Mouse (Mus musculus): Measurements from ENCODE around the gene Csf2rb. TPM values are rescaled to one million over a fixed set of nuclear protein-coding genes. Genes with fewer than 3 reads are reported as not detected.
A peak's percentile ranks its signal among the peaks of the same experiment; 100 is the strongest.
"Not testable (repeated sequence)": the region's sequence is repeated elsewhere in the genome, so short reads cannot be mapped to it uniquely, and the experiment has no call there.

Gene Csf2rb
- polyA plus RNA-seq, 1 experiment from 2014 or later, result 1.5 TPM

DNA sequence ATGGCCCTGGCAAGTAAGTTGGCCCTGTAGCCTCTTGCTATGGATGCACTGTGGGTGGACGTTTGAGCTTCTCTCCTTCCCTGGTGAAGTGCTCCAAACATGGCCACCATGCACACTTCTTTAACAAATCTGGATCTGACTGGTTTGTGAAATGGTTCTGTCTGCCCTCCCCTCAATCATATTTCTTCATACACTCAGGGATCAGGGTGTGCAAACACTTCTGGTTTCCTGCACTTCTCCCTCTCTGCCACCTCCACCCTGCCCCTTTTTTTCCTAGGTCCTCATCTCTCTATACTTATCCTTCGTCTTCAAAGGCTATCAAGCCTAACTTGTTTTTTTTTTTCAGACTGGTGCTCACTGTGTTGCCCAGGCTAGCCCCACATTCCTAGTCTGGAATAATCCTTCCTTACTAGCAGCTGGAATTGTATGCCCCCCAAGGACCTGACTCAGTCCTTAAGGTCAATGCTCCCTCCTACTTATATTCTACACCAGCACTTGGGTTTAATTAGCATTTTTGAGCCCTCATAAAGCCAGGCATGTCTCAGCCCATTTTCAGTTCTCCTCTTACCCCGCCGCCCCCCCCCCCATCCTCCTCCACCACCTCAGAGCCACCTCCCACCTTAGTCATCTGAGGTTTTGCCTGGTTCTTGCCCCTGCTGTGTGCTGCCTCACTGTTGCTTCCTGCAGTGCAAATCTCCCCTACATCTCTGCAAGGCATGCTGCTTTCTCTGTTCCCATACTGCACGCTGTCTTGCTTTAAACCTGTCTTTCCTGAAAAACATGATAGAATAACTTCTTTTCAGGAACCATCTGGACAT, 6.2 kb downstream of the Csf2rb start:
- no peaks in the 10 kb centered on the region for H3K36me3 ChIP-seq
- 75% methylated on average over 5 of the region's 5 CpGs for WGBS
- no peak for DNase-seq (ENCODE audit: low spot score)

DNA sequence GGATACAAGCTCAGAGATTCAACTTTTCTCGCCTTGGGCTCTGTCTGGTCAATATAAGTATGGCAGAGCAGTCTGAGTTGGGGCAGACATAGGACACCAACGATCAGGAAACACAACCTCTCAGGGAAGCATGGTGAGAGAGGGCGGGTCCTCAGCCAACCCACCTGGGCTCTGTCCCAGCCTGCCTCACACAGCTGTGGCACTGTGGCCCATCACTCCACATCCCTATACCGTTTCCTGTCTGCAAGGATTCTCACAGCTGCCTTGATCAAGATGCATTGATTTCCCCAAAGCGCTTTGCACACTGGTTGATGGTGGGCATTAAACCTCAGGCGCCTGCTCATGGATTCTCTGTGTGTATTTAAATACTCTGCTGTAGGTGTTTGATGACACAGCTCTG, 7.4 kb downstream of the Csf2rb start:
- Histone ChIP-seq H3K27ac (no peak overlapping the region), H3K9me3 (replicated peaks) (no peaks in the 10 kb centered on the region), H3K4me3 (no peak overlapping the region), H3K4me1 (0 out of 2 replicates have a peak, but pooled peaks cover 4% of the 10 kb centered on the region), H3K36me3 (no peaks in the 10 kb centered on the region), H3K27me3 (ENCODE audit: low read depth, poor library complexity, severe bottlenecking) (no peaks in the 10 kb centered on the region)
- WGBS, result 72% methylated on average over 6 of the region's 6 CpGs
- no peak for DNase-seq (ENCODE audit: low spot score)

More for the DNA sequence above, 6.2 kb downstream of the Csf2rb start:
- Histone ChIP-seq H3K27me3 (ENCODE audit: low read depth, poor library complexity, severe bottlenecking) (no peaks in the 10 kb centered on the region), H3K4me1 (0 out of 2 replicates have a peak, but pooled peaks cover 4% of the 10 kb centered on the region), H3K9me3 (replicated peaks) (no peaks in the 10 kb centered on the region), H3K4me3 (no peak overlapping the region), H3K27ac (no peak overlapping the region)

DNA sequence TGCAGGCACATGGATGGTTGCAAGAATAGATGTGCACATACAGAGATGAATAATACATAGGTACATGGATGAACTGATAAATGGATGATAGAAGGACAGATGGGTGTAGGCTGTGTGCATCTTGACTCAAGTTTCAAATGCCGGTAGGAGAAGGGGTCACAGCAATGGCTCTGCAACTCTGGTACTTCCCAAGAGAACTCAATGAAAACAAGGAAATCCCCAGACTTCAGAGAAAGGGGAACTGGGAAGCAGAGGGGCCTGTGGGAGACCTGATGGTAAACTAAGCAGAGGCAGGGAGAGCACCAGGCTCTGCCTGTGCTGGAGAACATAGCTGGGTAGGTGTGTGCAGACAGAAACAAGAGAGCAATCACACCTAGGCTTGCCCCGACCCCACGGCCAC, 8.8 kb downstream of the Csf2rb start:
- Histone ChIP-seq H3K4me1 (0 out of 2 replicates have a peak, but pooled peaks cover 4% of the 10 kb centered on the region), H3K9me3 (replicated peaks) (no peaks in the 10 kb centered on the region), H3K27ac (no peak overlapping the region), H3K36me3 (no peaks in the 10 kb centered on the region), H3K27me3 (ENCODE audit: low read depth, poor library complexity, severe bottlenecking) (no peaks in the 10 kb centered on the region), H3K4me3 (no peak overlapping the region)
- 85% methylated on average over 3 of the region's 3 CpGs for WGBS
- DNase-seq (ENCODE audit: low spot score), result no peak

DNA sequence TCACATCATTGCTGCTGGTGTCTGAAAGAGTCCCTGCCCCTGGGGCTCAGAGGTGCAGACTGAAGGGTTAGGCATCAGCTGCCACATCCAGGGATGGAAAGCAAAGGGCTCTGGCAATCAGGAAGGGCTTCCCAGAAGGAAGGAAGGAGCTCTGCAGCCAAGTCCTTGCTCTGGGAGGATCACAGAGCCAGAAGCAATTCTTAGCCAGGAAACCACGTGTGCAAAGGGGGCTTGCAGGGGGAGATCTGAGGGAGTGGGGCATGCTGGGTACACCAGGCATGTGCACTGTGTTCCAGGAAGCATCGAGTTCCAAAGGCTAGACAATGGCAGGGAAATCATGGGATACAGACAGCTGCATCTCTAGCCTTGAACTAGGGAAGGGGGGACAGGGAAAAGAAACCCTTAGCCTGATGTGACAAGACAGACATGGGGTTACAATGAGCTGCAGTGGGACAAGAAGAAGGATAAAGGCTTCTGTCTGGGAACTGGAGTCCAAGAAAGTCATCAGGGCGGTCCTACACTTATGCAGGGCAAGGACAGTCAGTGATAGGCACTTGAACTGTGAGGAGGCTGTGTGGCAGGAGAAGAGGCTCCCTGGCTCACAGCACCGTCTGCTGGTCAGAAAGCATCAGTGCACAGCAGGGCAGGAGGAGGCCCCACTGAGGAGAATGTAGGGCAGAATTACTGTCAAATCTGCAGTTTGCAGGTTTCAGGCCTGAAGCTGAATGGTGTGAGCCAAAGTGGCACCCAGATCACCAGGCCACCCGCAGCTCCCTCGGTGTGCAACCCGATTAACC, 14.3 kb downstream of the Csf2rb start:
- not testable (repeated sequence) for H3K4me1 ChIP-seq; H3K9me3 ChIP-seq (replicated peaks); H3K4me3 ChIP-seq; H3K36me3 ChIP-seq; H3K27me3 ChIP-seq (ENCODE audit: low read depth, poor library complexity, severe bottlenecking); H3K27ac ChIP-seq
- DNase-seq (ENCODE audit: low spot score), result peak; percentile 37
- 38% methylated on average over 7 of the region's 7 CpGs for WGBS

DNA sequence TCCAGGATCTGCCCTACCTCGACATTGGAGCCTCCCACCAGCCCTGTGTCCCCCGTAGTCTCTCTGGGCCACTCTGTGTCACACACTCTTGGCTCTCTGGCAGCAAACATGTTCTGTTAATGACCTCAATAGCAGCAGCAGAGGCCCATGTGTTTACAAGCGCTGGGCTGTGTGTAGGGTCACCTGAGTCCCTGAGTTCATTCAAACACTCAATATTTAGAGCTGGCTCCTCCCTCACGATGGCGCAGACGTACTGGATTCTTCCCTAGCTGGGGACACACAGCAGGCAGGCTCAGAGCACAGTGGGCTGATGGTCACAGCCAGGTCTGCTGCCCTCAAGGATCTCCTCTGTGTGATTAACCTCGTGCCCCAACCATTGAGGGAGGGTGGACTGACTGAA, 15.4 kb downstream of the Csf2rb start:
- H3K9me3 ChIP-seq (replicated peaks); H3K4me1 ChIP-seq; H3K27ac ChIP-seq; H3K27me3 ChIP-seq (ENCODE audit: low read depth, poor library complexity, severe bottlenecking); H3K4me3 ChIP-seq; DNase-seq (ENCODE audit: low spot score); H3K36me3 ChIP-seq: not testable (repeated sequence)
- 77% methylated on average over 7 of the region's 7 CpGs for WGBS

DNA sequence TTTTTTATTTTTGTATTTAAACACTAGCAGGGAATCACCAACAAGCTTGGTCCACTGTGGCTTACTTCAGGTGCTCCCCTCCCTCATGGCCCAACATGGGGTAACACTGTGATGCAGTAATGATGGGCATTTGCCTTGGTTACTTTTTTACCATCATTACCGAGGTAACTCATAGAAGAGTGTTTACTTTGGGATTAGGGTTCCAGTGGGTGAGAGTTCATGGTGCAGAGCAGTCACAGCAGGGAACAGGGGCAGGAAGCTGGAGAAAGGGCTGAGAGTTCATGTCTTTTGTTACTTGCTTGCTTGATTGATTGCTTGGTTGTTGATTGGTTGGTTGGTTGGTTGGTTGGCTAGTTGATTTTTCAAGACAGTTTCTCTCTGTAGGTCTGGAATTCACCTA, 18.1 kb downstream of the Csf2rb start:
- H3K4me1 ChIP-seq, result no peaks in the 10 kb centered on the region
- H3K4me3 ChIP-seq, result no peak overlapping the region
- H3K9me3 ChIP-seq (replicated peaks), result no peaks in the 10 kb centered on the region
- H3K27me3 ChIP-seq (ENCODE audit: low read depth, poor library complexity, severe bottlenecking), result no peaks in the 10 kb centered on the region
- no peak for DNase-seq (ENCODE audit: low spot score)
- no peak overlapping the region for H3K27ac ChIP-seq
- WGBS, result 26% methylated on average over 1 of the region's 1 CpGs
- H3K36me3 ChIP-seq, result no peaks in the 10 kb centered on the region

DNA sequence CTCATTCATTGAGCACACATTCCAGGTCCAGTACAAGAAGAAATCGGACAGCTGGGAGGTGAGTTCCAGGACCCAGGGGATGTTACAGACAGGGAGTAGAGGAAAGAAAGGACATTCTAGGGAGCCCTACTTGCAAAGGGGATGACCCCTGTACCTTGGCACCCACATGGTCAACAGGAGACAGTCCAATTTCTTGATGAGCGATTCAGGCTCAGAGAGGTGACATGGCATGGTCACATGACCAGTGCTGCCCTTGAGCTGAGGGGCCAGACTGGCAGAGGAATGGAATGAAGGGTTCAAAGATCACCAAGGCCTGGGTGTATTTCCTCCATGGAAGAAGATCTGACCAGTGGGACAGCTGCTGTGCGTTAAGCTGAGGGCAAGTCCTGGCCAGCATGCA, 19.0 kb downstream of the Csf2rb start:
- Histone ChIP-seq H3K9me3 (replicated peaks) (no peaks in the 10 kb centered on the region), H3K4me3 (no peak overlapping the region), H3K36me3 (no peaks in the 10 kb centered on the region), H3K27me3 (ENCODE audit: low read depth, poor library complexity, severe bottlenecking) (no peaks in the 10 kb centered on the region), H3K27ac (no peak overlapping the region), H3K4me1 (no peaks in the 10 kb centered on the region)
- no peak for DNase-seq (ENCODE audit: low spot score)
- 83% methylated on average over 3 of the region's 3 CpGs for WGBS

DNA sequence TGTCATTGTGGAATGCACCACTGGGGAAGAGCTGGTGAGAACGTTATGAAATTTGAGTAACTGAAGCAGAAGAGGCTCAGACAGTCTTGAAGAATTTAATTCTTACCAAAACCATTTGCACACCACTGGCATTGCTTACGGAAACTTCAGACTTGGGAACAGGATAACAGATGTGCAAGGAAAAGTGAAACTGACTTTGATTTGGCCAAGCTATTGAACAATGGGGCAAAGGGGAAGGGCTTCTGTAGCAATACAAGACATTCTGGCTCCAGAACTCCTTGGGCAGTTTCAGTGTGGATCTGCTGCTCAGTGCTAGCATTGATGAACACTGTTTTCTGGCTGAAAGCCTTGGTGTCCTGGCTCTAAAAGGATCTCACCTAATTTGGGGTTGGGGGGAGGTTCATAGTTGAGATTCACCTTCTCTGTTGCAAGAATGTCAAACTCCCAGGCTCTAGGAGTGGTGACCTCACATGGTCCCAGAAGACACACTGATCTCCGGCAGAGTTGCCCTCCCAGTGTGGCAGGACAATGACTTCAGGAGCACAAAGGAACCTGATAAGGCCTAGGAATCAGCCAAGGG, 26.1 kb downstream of the Csf2rb start:
- 76% methylated on average over 3 of the region's 3 CpGs for WGBS
- H3K27ac ChIP-seq, result no peak overlapping the region
- no peak for DNase-seq (ENCODE audit: low spot score)
- H3K27me3 ChIP-seq (ENCODE audit: low read depth, poor library complexity, severe bottlenecking), result 0 out of 2 replicates have a peak, but pooled peaks cover 6% of the 10 kb centered on the region
- H3K36me3 ChIP-seq, result no peaks in the 10 kb centered on the region
- H3K9me3 ChIP-seq (replicated peaks), result no peaks in the 10 kb centered on the region
- H3K4me1 ChIP-seq, result no peaks in the 10 kb centered on the region
- no peak overlapping the region for H3K4me3 ChIP-seq

DNA sequence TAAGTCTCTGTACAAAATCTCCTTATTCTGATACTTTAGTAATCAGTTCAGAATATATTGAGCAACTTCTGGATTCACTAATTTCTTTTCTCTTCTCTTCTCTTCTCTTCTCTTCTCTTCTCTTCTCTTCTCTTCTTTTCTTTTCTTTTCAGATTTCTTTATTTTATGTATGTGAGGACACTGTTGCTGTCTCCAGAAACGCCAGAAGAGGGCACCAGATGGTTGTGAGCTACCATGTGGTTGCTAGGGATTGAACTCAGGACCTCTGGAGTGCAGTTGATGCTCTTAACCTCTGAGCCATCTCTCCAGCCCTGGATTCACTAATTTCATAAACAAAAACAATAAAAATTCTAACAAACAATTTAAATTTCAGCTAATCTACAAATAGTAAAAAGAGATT, 29.4 kb downstream of the Csf2rb start:
- H3K36me3 ChIP-seq, result no peaks in the 10 kb centered on the region
- no peak overlapping the region for H3K4me3 ChIP-seq
- H3K27ac ChIP-seq, result no peak overlapping the region
- H3K4me1 ChIP-seq, result no peaks in the 10 kb centered on the region
- WGBS, result 0% methylated on average over 1 of the region's 1 CpGs
- DNase-seq (ENCODE audit: low spot score), result no peak
- H3K9me3 ChIP-seq (replicated peaks), result no peaks in the 10 kb centered on the region
- H3K27me3 ChIP-seq (ENCODE audit: low read depth, poor library complexity, severe bottlenecking), result 0 out of 2 replicates have a peak, but pooled peaks cover 6% of the 10 kb centered on the region

DNA sequence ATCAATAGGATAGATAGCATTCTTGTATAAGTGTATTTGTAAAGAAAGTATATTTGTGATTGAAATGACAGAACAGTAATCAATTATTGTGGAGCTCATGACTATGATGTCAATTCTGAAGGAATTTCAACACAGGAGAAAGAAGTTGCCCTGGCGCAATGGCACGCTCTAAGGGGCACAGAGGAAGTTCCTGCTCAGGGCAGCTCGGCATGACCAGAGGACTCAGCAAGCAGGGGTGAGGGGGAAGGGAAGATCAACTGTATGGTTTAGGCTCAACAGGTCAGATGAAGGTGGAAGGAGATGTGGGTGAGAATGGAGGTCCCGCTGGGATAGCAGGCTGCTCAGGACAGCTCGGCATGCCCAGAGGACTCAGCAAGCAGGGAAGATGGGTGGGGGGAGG, 30.0 kb downstream of the Csf2rb start:
- no peak for DNase-seq (ENCODE audit: low spot score)
- H3K4me3 ChIP-seq, result no peak overlapping the region
- H3K4me1 ChIP-seq, result no peaks in the 10 kb centered on the region
- no peaks in the 10 kb centered on the region for H3K9me3 ChIP-seq (replicated peaks)
- 89% methylated on average over 5 of the region's 5 CpGs for WGBS
- H3K36me3 ChIP-seq, result no peaks in the 10 kb centered on the region
- H3K27ac ChIP-seq, result no peak overlapping the region
- 0 out of 2 replicates have a peak, but pooled peaks cover 6% of the 10 kb centered on the region for H3K27me3 ChIP-seq (ENCODE audit: low read depth, poor library complexity, severe bottlenecking)

DNA sequence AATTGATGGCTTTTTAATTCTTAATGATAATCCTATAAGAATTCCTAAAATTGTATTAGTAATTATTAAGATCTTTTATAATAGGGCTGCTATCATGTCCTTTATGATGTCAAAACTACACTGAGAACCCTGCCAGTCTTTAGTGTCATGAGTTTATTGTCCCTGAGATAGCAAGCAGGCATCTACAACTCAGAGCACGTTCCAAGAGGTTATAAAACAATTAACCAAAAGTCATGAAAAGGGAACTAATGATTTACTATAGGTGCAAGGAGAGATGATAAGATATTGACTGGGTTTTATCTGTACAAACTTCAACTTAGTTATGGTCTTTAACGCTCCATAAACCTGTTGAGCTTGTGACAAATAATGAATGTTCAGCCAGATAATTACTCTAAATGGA, 40.4 kb downstream of the Csf2rb start:
- Histone ChIP-seq H3K36me3 (no peaks in the 10 kb centered on the region), H3K27me3 (ENCODE audit: low read depth, poor library complexity, severe bottlenecking) (peaks cover 39% of the 10 kb centered on the region), H3K9me3 (replicated peaks) (no peaks in the 10 kb centered on the region), H3K27ac (no peak overlapping the region), H3K4me1 (no peaks in the 10 kb centered on the region), H3K4me3 (no peak overlapping the region)
- no peak for DNase-seq (ENCODE audit: low spot score)
- WGBS, result 42% methylated on average over 2 of the region's 2 CpGs

DNA sequence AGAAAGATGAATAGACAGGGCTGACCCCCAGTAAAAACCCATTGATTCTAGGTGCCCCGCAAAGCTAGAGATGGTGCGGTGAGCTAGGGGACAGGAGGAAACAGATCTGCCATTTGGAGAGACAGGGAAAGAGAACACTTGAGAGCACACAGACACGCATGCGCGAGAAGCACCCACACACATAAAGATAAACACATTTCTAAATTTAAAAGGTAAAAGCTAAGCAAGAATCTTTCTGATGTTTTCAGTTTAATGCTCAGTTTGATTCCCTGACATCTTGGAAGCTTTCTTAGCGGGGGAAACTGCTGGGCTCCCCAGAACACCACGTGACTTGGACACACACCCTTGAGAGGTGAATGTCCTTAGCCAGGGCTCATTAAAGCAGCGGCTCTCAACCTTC, 41.3 kb downstream of the Csf2rb start:
- H3K27ac ChIP-seq, result no peak overlapping the region
- no peaks in the 10 kb centered on the region for H3K4me1 ChIP-seq
- peaks cover 39% of the 10 kb centered on the region for H3K27me3 ChIP-seq (ENCODE audit: low read depth, poor library complexity, severe bottlenecking)
- H3K4me3 ChIP-seq, result no peak overlapping the region
- H3K9me3 ChIP-seq (replicated peaks), result no peaks in the 10 kb centered on the region
- H3K36me3 ChIP-seq, result no peaks in the 10 kb centered on the region
- 78% methylated on average over 8 of the region's 8 CpGs for WGBS
- no peak for DNase-seq (ENCODE audit: low spot score)

DNA sequence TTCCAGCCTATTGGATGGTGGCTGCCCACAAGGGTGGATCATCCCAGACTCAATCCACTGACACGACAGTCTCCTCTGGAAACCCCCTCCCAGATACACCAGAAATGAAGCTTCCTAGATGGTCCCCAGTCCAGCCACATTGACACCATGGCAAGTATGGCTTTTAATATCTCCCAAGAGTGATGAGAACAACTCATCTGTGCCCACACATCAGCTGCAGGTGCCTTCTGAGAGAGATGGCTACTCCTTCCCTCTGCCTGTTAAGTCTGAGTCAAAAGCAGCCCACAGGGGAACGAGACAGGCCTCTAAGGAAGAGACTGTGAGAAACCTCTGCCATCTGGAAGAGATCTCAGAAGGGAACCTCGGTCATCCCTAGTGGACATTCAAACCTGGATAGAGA, 42.3 kb downstream of the Csf2rb start:
- no peaks in the 10 kb centered on the region for H3K4me1 ChIP-seq
- 74% methylated on average over 3 of the region's 3 CpGs for WGBS
- H3K36me3 ChIP-seq, result no peaks in the 10 kb centered on the region
- H3K27me3 ChIP-seq (ENCODE audit: low read depth, poor library complexity, severe bottlenecking), result peaks cover 39% of the 10 kb centered on the region
- H3K9me3 ChIP-seq (replicated peaks), result no peaks in the 10 kb centered on the region
- no peak overlapping the region for H3K4me3 ChIP-seq
- no peak overlapping the region for H3K27ac ChIP-seq
- DNase-seq (ENCODE audit: low spot score), result no peak

All from limb, embryonic 10.5 days (tissue).